ENCODE assay signal across 11 mouse cellular contexts in the genomic region with DNA sequence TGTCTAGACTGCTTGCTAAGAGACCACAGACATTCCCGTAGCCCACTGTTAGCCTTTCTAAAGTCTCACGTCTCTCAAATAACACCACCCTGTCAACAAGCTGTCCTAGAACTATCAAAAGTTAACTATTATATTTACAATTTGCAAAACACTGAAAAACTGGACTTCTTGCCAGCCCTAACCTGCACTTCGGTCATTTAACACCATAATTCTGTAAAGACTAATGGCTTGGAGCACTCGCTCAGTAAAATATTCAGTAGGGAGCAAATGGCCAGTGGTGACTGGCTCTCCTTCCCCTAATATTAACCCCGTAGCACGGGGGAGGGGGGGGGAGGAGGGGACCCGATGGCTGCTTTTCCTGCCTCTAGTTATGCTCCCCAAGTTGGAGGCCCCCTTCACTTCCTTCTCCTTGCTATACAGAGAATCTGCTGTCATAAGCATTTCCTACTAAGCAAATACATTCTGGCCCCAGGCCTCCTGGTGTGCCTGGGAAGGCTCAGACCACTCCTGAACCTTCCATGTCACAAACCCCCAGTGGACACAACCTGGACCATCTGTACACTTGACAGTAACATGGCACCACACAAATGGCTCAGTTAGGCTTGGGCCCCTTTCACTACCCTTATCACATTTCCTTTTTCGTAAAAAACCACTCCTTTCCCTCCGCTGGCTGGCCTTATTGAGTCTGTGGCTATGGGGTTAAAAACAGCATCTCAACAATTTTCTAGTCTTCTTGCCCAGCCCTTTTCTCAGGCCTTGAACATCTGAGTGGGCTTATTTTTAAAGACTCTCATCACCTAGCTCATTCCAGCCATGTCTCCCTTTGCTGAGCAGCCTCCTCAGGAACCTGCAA. TPM values are rescaled to one million over a fixed set of nuclear protein-coding genes. Genes with fewer than 3 reads are reported as not detected.
DNase-seq lines count a peak whose midpoint lies in the region; ATAC-seq and TF ChIP-seq lines count a peak whose summit lies in the region.
"Had no signal": no experiment of that assay in that cellular context is flagged by ENCODE, and none has a peak within 500 bp of the region (broad histone marks: within the 10 kb centered on the region; RNA-seq: fewer than 3 reads in every experiment).

No protein-coding gene starts in this region.

- 85% methylated on average over 9 of the region's 9 CpGs for WGBS in forebrain, embryonic 13.5 days
- 82% methylated on average over 9 of the region's 9 CpGs for WGBS in forebrain, embryonic 15.5 days
- WGBS in lung, embryonic 14.5 days = 42% methylated on average over 9 of the region's 9 CpGs
- WGBS in limb, embryonic 14.5 days = 54% methylated on average over 9 of the region's 9 CpGs
- WGBS in neural tube, embryonic 14.5 days = 63% methylated on average over 9 of the region's 9 CpGs

- TF ChIP-seq POLR2A in limb, embryonic 14.5 days (IDR thresholded peaks at IDR 0.05; ENCODE audit: borderline replicate concordance, extremely low read depth, insufficient read depth, insufficient read length) = no peak

- no peak overlapping the region for H3K4me3 ChIP-seq in forebrain, embryonic 13.5 days
- H3K4me3 ChIP-seq in forebrain, embryonic 15.5 days = no peak overlapping the region
- H3K4me3 ChIP-seq in lung, embryonic 14.5 days (ENCODE audit: low read depth, low read length) = no peak overlapping the region
- H3K4me3 ChIP-seq in limb, embryonic 14.5 days (replicated peaks; ENCODE audit: low read length) = no peak overlapping the region
- no peak overlapping the region for H3K4me3 ChIP-seq in neural tube, embryonic 14.5 days (ENCODE audit: low read depth, low read length)

- H3K27ac ChIP-seq in forebrain, embryonic 13.5 days = no peak overlapping the region
- H3K27ac ChIP-seq in forebrain, embryonic 15.5 days (replicated peaks) = no peak overlapping the region
- H3K27ac ChIP-seq in lung, embryonic 14.5 days (ENCODE audit: low read depth) = no peak overlapping the region
- no peak overlapping the region for H3K27ac ChIP-seq in limb, embryonic 14.5 days (replicated peaks; ENCODE audit: low read depth, low read length)
- H3K27ac ChIP-seq in neural tube, embryonic 14.5 days (ENCODE audit: low read depth, low read length) = no peak overlapping the region

- H3K9me3 ChIP-seq in forebrain, embryonic 13.5 days (replicated peaks) = no peaks in the 10 kb centered on the region
- no peaks in the 10 kb centered on the region for H3K9me3 ChIP-seq in forebrain, embryonic 15.5 days
- H3K9me3 ChIP-seq in lung, embryonic 14.5 days (ENCODE audit: low read depth, low read length) = no peaks in the 10 kb centered on the region
- no peaks in the 10 kb centered on the region for H3K9me3 ChIP-seq in limb, embryonic 14.5 days (ENCODE audit: control insufficient read depth, low read length)
- no peaks in the 10 kb centered on the region for H3K9me3 ChIP-seq in neural tube, embryonic 14.5 days (ENCODE audit: control insufficient read depth, low read length)

- peak overlapping the region; percentile 27; the same call in 1 of the 2 replicates for H3K9ac ChIP-seq in forebrain, embryonic 13.5 days
- no peak overlapping the region for H3K9ac ChIP-seq in forebrain, embryonic 15.5 days (replicated peaks)
- H3K9ac ChIP-seq in lung, embryonic 14.5 days = no peak overlapping the region; the same call in 1 of the 2 replicates
- H3K9ac ChIP-seq in limb, embryonic 14.5 days (ENCODE audit: low read depth, low read length, severe bottlenecking) = no peak overlapping the region
- no peak overlapping the region for H3K9ac ChIP-seq in neural tube, embryonic 14.5 days (replicated peaks; ENCODE audit: low read depth, low read length)

- no peak for ATAC-seq in forebrain, embryonic 13.5 days
- ATAC-seq in forebrain, embryonic 15.5 days (replicated peaks) = no peak
- ATAC-seq in lung, embryonic 14.5 days (ENCODE audit: insufficient read depth) = no peak
- no peak for ATAC-seq in limb, embryonic 14.5 days (ENCODE audit: low FRiP score, low read depth)
- no peak for ATAC-seq in neural tube, embryonic 14.5 days (ENCODE audit: low read depth)

- H3K36me3 ChIP-seq in forebrain, embryonic 13.5 days (ENCODE audit: poor library complexity, severe bottlenecking) = peaks cover 42% of the 10 kb centered on the region
- H3K36me3 ChIP-seq in forebrain, embryonic 15.5 days = peaks cover 13% of the 10 kb centered on the region; the same call in 1 of the 2 replicates
- H3K36me3 ChIP-seq in lung, embryonic 14.5 days (ENCODE audit: insufficient read depth) = peaks cover 47% of the 10 kb centered on the region
- H3K36me3 ChIP-seq in limb, embryonic 14.5 days (ENCODE audit: control insufficient read depth, insufficient read depth, low read length) = peaks cover 32% of the 10 kb centered on the region
- no peaks in the 10 kb centered on the region; the same call in 1 of the 2 replicates for H3K36me3 ChIP-seq in neural tube, embryonic 14.5 days (ENCODE audit: control insufficient read depth, insufficient read depth, low read length)

- H3K4me2 ChIP-seq in forebrain, embryonic 13.5 days = peak overlapping the region; percentile 47
- no peak overlapping the region for H3K4me2 ChIP-seq in forebrain, embryonic 15.5 days (replicated peaks)
- peak overlapping the region; percentile 16; the same call in 1 of the 2 replicates for H3K4me2 ChIP-seq in lung, embryonic 14.5 days
- 0 out of 2 replicates have a peak overlapping the region, but pooled peaks have one; percentile 1 for H3K4me2 ChIP-seq in limb, embryonic 14.5 days (replicated peaks; ENCODE audit: low read depth, low read length, severe bottlenecking)
- H3K4me2 ChIP-seq in neural tube, embryonic 14.5 days (ENCODE audit: low read depth, low read length) = peak overlapping the region; percentile 19; the same call in 1 of the 2 replicates

- H3K27me3 ChIP-seq in forebrain, embryonic 13.5 days = no peaks in the 10 kb centered on the region
- H3K27me3 ChIP-seq in forebrain, embryonic 15.5 days = no peaks in the 10 kb centered on the region
- H3K27me3 ChIP-seq in lung, embryonic 14.5 days (ENCODE audit: insufficient read depth, low read length) = no peaks in the 10 kb centered on the region
- no peaks in the 10 kb centered on the region for H3K27me3 ChIP-seq in limb, embryonic 14.5 days (ENCODE audit: control insufficient read depth, insufficient read depth, low read length)
- H3K27me3 ChIP-seq in neural tube, embryonic 14.5 days (ENCODE audit: control insufficient read depth, insufficient read depth, low read length) = no peaks in the 10 kb centered on the region

- peaks cover 88% of the 10 kb centered on the region for H3K4me1 ChIP-seq in forebrain, embryonic 13.5 days
- peaks cover 82% of the 10 kb centered on the region for H3K4me1 ChIP-seq in forebrain, embryonic 15.5 days
- peaks cover 42% of the 10 kb centered on the region for H3K4me1 ChIP-seq in lung, embryonic 14.5 days (ENCODE audit: insufficient read depth)
- H3K4me1 ChIP-seq in limb, embryonic 14.5 days (ENCODE audit: control insufficient read depth, insufficient read depth, low read length) = peaks cover 61% of the 10 kb centered on the region
- peaks cover 55% of the 10 kb centered on the region for H3K4me1 ChIP-seq in neural tube, embryonic 14.5 days (ENCODE audit: control insufficient read depth, insufficient read depth, low read length)

- no peak for TF ChIP-seq CTCF in lung, embryonic 14.5 days (IDR thresholded peaks at IDR 0.05; ENCODE audit: low read depth)

- peak; percentile 32 for DNase-seq in lung, embryonic 14.5 days
- DNase-seq in lung, postnatal 10 days = no peak
- DNase-seq in limb, embryonic 14.5 days (ENCODE audit: low spot score) = no peak
- no peak for DNase-seq in spleen, adult 12 weeks (ENCODE audit: low spot score)
- DNase-seq in left cerebral cortex, postnatal 25 days (ENCODE audit: low spot score in 2 of 2) = no peak
- DNase-seq: adrenal gland, adult 8-10 months; lung, postnatal 4 days; right cerebral cortex, postnatal 14 days had no signal

- intact Hi-C loops in left cerebral cortex, postnatal 25 days (cut with DNase I) = no loop called here

RNA-seq across cellular contexts. Expression of a gene that starts 8.2 kb away (rescaled TPM):
- 65.3 and 79.4 TPM in 2 replicates for polyA plus RNA-seq in forebrain, embryonic 13.5 days (2015; fragmentation: Nextera tagmentation; extraction: Ambion mirVana)
- 71.3 and 73.7 TPM in 2 replicates for polyA plus RNA-seq in forebrain, embryonic 15.5 days (2015; fragmentation: Nextera tagmentation; extraction: Ambion mirVana)
- 34.4 and 36.9 TPM in 2 replicates for polyA plus RNA-seq in lung, embryonic 14.5 days (2014; fragmentation: Nextera tagmentation; extraction: Ambion mirVana)
- 21.1 and 24.9 TPM in 2 replicates for polyA plus RNA-seq in limb, embryonic 14.5 days (2012; rRNA removed)
- 44.3 and 49.0 TPM in 2 replicates for polyA plus RNA-seq in limb, embryonic 14.5 days (2014; fragmentation: Nextera tagmentation; extraction: Ambion mirVana)
- polyA plus RNA-seq in neural tube, embryonic 14.5 days (2014; fragmentation: Nextera tagmentation; extraction: Ambion mirVana) = 47.7 and 67.0 TPM in 2 replicates
- total RNA-seq in left cerebral cortex, postnatal 25 days (2021) = 10 to 100 TPM; 86.4 to 87.3 TPM

RNA-seq across cellular contexts. Expression of a gene that starts 56.1 kb away (rescaled TPM):
- polyA plus RNA-seq in forebrain, embryonic 13.5 days (2015; fragmentation: Nextera tagmentation; extraction: Ambion mirVana) = 68.9 and 72.8 TPM in 2 replicates
- 71.2 and 72.2 TPM in 2 replicates for polyA plus RNA-seq in forebrain, embryonic 15.5 days (2015; fragmentation: Nextera tagmentation; extraction: Ambion mirVana)
- polyA plus RNA-seq in lung, embryonic 14.5 days (2014; fragmentation: Nextera tagmentation; extraction: Ambion mirVana) = 69.7 and 71.1 TPM in 2 replicates
- polyA plus RNA-seq in limb, embryonic 14.5 days (2012; rRNA removed) = 89.0 and 104 TPM in 2 replicates
- polyA plus RNA-seq in limb, embryonic 14.5 days (2014; fragmentation: Nextera tagmentation; extraction: Ambion mirVana) = 77.0 and 87.0 TPM in 2 replicates
- polyA plus RNA-seq in neural tube, embryonic 14.5 days (2014; fragmentation: Nextera tagmentation; extraction: Ambion mirVana) = 76.5 and 80.2 TPM in 2 replicates
- 10 to 100 TPM; 23.3 to 25.3 TPM for total RNA-seq in left cerebral cortex, postnatal 25 days (2021)
